ENCODE assay signal across 10 mouse cellular contexts in genomic region chr3:131642681-131643292, GRCm38 (mm10).
DNase-seq lines count a peak whose midpoint lies in the region; ATAC-seq and TF ChIP-seq lines count a peak whose summit lies in the region.
"Had no signal": no experiment of that assay in that cellular context is flagged by ENCODE, and none has a peak within 500 bp of the region (broad histone marks: within the 10 kb centered on the region; RNA-seq: fewer than 3 reads in every experiment).

No protein-coding gene starts in this region.

- no peaks in the 10 kb centered on the region for H3K9me3 ChIP-seq in hindbrain, embryonic 11.5 days (ENCODE audit: control insufficient read depth, low read length)
- H3K9me3 ChIP-seq: limb, embryonic 10.5 days; stomach, embryonic 15.5 days had no signal

- no peak overlapping the region for H3K4me3 ChIP-seq in heart, adult 2 months
- no peak overlapping the region for H3K4me3 ChIP-seq in hindbrain, embryonic 11.5 days (ENCODE audit: low read depth, low read length)
- H3K4me3 ChIP-seq: limb, embryonic 10.5 days; stomach, embryonic 15.5 days had no signal

- no peak for TF ChIP-seq EP300 in heart, adult 2 months (IDR thresholded peaks at IDR 0.05; ENCODE audit: insufficient read depth, low read depth, low read length)

- peaks cover 1% of the 10 kb centered on the region; the same call in 1 of the 2 replicates for H3K4me1 ChIP-seq in heart, adult 2 months (ENCODE audit: control insufficient read depth, insufficient read depth, low read length)
- no peaks in the 10 kb centered on the region for H3K4me1 ChIP-seq in hindbrain, embryonic 11.5 days (replicated peaks; ENCODE audit: control insufficient read depth, insufficient read depth, low read length)
- H3K4me1 ChIP-seq: stomach, embryonic 15.5 days had no signal

- no peaks in the 10 kb centered on the region for H3K79me2 ChIP-seq in heart, adult 2 months (replicated peaks; ENCODE audit: control insufficient read depth, insufficient read depth, low read length)

- ATAC-seq in megakaryocyte, adult 5-6 weeks (ENCODE audit: poor library complexity, severe bottlenecking), result peak; percentile 92
- no peak for ATAC-seq in hindbrain, embryonic 11.5 days (ENCODE audit: low FRiP score)
- ATAC-seq in erythroblast, adult 5-6 weeks (replicated peaks; ENCODE audit: low FRiP score, poor library complexity, severe bottlenecking), result no peak

- no peak overlapping the region for H3K9ac ChIP-seq in heart, adult 2 months (ENCODE audit: low read depth, low read length)
- H3K9ac ChIP-seq in hindbrain, embryonic 11.5 days (ENCODE audit: low read depth, low read length), result no peak overlapping the region
- H3K9ac ChIP-seq: stomach, embryonic 15.5 days had no signal

- H3K36me3 ChIP-seq in heart, adult 2 months (ENCODE audit: control insufficient read depth, insufficient read depth, low read length), result no peaks in the 10 kb centered on the region
- H3K36me3 ChIP-seq in hindbrain, embryonic 11.5 days (ENCODE audit: control insufficient read depth, insufficient read depth, low read length), result peaks cover 2% of the 10 kb centered on the region; the same call in 1 of the 2 replicates

- H3K27me3 ChIP-seq in heart, adult 2 months (ENCODE audit: control insufficient read depth, insufficient read depth, low read length), result no peaks in the 10 kb centered on the region
- H3K27me3 ChIP-seq in hindbrain, embryonic 11.5 days (ENCODE audit: control insufficient read depth, insufficient read depth, low read length), result no peaks in the 10 kb centered on the region
- H3K27me3 ChIP-seq: stomach, embryonic 15.5 days had no signal

- TF ChIP-seq CTCF in heart, adult 2 months (IDR thresholded peaks at IDR 0.05), result no peak

- peak; percentile 30 to 52 for DNase-seq in heart, adult 2 months
- DNase-seq in heart, postnatal 14 days, result no peak
- DNase-seq in A20 (ENCODE audit: low read depth, low spot score), result peak; percentile 84
- peak; percentile 27 to 41 for DNase-seq in frontal cortex, postnatal 10 days (ENCODE audit: low spot score in 2 of 2)
- no peak for DNase-seq in kidney, adult 8-10 months
- DNase-seq in hindbrain, embryonic 11.5 days (ENCODE audit: low spot score), result no peak

- intact Hi-C loops in heart, adult 2 months (cut with DNase I), result no loop called here
- intact Hi-C loops in heart, postnatal 14 days (cut with DNase I), result no loop called here

- no peak overlapping the region for H3K4me2 ChIP-seq in hindbrain, embryonic 11.5 days (replicated peaks; ENCODE audit: low read depth, low read length)
- H3K4me2 ChIP-seq: stomach, embryonic 15.5 days had no signal

- WGBS in heart, adult 2 months, result 88% methylated on average over 20 of the region's 20 CpGs
- WGBS in hindbrain, embryonic 11.5 days, result 90% methylated on average over 20 of the region's 20 CpGs

- H3K27ac ChIP-seq in heart, adult 2 months, result no peak overlapping the region
- H3K27ac ChIP-seq in hindbrain, embryonic 11.5 days (ENCODE audit: low read depth, low read length), result no peak overlapping the region
- H3K27ac ChIP-seq: limb, embryonic 10.5 days; stomach, embryonic 15.5 days had no signal

- no peak for TF ChIP-seq POLR2A in heart, adult 2 months (IDR thresholded peaks at IDR 0.05; ENCODE audit: insufficient read depth, low read depth, low read length)

Comparison
In these comparisons a context has a peak if more than half of its experiments do, and no peak if none do; other contexts are left out.
1. DNase-seq: peak in heart, adult 2 months (2 of 2), A20 (single experiment) and frontal cortex, postnatal 10 days (2 of 2); none in heart, postnatal 14 days (0 of 2), kidney, adult 8-10 months (0 of 2) and hindbrain, embryonic 11.5 days (single experiment).